Mouse (Mus musculus): ENCODE measurements around the gene Defb22.

GRCm38 (mm10) chr2:152450241-152450640 lies 39.7 kb downstream of the Defb22 start:
- TF ChIP-seq POLR2A (IDR thresholded peaks at IDR 0.05; ENCODE audit: insufficient read depth, low read depth, low read length) (no peak), CTCF (IDR thresholded peaks at IDR 0.05) (peak; percentile 67), EP300 (IDR thresholded peaks at IDR 0.05; ENCODE audit: insufficient read depth, low read depth, low read length) (no peak)

All from heart, adult 2 months (tissue).